Mouse (Mus musculus) megakaryocyte, embryonic 14.5 days (primary cell): ENCODE measurements around the gene Zcwpw1. TPM values are rescaled to one million over a fixed set of nuclear protein-coding genes. Genes with fewer than 3 reads are reported as not detected.
"Not testable (repeated sequence)": the region's sequence is repeated elsewhere in the genome, so short reads cannot be mapped to it uniquely, and the experiment has no call there.

ENCODE experiments used
- H3K27me3 ChIP-seq: replicated peaks from 2 replicates; pipeline ENCODE3; 2012; ENCODE audit warnings: inconsistent platforms
- H3K36me3 ChIP-seq: replicated peaks from 2 replicates; pipeline ENCODE3; 2012; ENCODE audit warnings: low read length, inconsistent platforms, mixed read lengths
- H3K4me1 ChIP-seq: 2 replicates; pipeline ENCODE4 v1.6.1; 2012; ENCODE audit warnings: inconsistent platforms
- H3K4me3 ChIP-seq: replicated peaks from 2 replicates; pipeline ENCODE3; 2012; ENCODE audit warnings: moderate library complexity, mild to moderate bottlenecking, inconsistent platforms
- H3K9me3 ChIP-seq: 2 replicates; pipeline ENCODE4 v1.6.1; 2012; ENCODE audit warnings: inconsistent platforms
- FLI1 ChIP-seq: IDR thresholded peaks from 2 replicates; pipeline ENCODE4 v1.6.1; 2012; ENCODE audit warnings: low read length, inconsistent platforms, mixed read lengths
- GATA1 ChIP-seq: IDR thresholded peaks from 3 replicates; pipeline ENCODE4 v1.6.1; 2012; ENCODE audit warnings: mixed read lengths, low read length, inconsistent platforms, borderline replicate concordance
- polyA plus RNA-seq: library from polyadenylated mRNA; stranded (reverse); fragments of >175 nt; gene quantifications from 2 replicates; pipeline ENCODE4 v1.2.3, GENCODE M21; 2012; ENCODE audit warnings: low replicate concordance; ENCODE audit not compliant: insufficient read depth

The Zcwpw1 gene
- polyA plus RNA-seq, 1 experiment: 0.70 TPM

GRCm38 (mm10) chr5:137745214-137746171 is 42.1 kb upstream of the Zcwpw1 start, which contains the start of gene Tsc22d4:
TSS of gene Tsc22d4 (plus strand) at chr5:137745730.
- TF ChIP-seq GATA1 (no peak), FLI1 (no peak)
- Histone ChIP-seq H3K27me3 (no peaks in the 10 kb centered on the region), H3K9me3 (no peaks in the 10 kb centered on the region), H3K36me3 (peaks cover 21% of the 10 kb centered on the region), H3K4me3 (peak within 1 kb of the TSS; percentile 97), H3K4me1 (peaks cover 66% of the 10 kb centered on the region)

DNA sequence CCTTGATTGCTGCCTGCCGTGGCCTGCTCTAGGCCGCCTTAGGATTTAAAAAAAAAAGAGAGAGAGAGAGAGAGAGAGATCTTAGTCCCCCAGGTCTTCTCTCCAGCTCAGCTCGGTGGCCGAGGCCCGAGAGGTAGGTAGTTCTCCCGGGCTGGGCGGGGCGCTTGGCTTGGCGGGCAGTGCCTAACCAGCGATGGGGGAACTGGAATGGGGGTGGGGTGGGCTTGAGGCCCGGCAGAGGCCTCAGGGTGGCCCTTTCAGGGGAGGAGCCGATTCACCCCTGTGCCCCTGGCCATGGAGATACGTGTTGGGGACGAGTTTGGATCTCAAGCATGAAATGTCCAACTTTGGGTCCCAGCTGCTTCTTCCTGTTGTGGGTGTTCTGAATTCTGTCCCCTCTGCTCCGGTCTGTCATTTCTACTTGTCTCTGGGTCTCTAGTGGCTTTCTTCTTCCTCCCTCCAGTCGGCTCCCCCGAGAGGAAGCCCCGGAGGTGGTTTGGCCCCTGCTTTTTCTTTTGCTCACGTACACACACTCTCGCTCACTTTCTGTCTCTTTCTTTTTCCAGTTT is 41.2 kb upstream of the Zcwpw1 start:
- Histone ChIP-seq H3K4me1 (peaks cover 66% of the 10 kb centered on the region), H3K27me3 (no peaks in the 10 kb centered on the region), H3K4me3 (peak overlapping the region; percentile 97), H3K36me3 (peaks cover 30% of the 10 kb centered on the region), H3K9me3 (no peaks in the 10 kb centered on the region)
- TF ChIP-seq FLI1: no peak
- TF ChIP-seq GATA1: no peak

DNA sequence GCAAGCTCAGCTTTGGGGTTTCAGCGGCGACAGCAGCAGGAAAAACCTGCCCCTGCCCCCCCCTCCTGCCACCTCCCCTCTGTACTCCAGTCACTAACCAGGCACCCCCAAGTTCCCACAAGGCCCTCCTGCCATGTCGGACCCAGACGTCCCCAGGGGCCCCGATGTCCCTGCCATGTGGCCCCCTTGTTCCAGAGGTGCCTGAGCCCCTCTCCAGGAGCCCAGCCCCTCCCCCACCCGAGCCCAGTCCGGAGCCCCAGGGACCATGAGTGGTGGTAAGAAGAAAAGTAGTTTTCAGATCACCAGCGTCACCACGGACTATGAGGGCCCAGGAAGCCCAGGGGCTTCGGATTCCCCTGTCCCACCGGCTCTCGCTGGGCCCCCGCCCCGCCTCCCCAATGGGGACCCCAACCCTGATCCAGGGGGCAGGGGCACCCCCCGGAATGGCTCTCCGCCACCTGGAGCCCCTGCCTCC is 40.7 kb upstream of the Zcwpw1 start:
- H3K4me1 ChIP-seq: peaks cover 66% of the 10 kb centered on the region
- no peaks in the 10 kb centered on the region for H3K9me3 ChIP-seq
- peaks cover 35% of the 10 kb centered on the region for H3K36me3 ChIP-seq
- no peaks in the 10 kb centered on the region for H3K27me3 ChIP-seq
- TF ChIP-seq GATA1 (no peak), FLI1 (no peak)
- H3K4me3 ChIP-seq: peak overlapping the region; percentile 97

DNA sequence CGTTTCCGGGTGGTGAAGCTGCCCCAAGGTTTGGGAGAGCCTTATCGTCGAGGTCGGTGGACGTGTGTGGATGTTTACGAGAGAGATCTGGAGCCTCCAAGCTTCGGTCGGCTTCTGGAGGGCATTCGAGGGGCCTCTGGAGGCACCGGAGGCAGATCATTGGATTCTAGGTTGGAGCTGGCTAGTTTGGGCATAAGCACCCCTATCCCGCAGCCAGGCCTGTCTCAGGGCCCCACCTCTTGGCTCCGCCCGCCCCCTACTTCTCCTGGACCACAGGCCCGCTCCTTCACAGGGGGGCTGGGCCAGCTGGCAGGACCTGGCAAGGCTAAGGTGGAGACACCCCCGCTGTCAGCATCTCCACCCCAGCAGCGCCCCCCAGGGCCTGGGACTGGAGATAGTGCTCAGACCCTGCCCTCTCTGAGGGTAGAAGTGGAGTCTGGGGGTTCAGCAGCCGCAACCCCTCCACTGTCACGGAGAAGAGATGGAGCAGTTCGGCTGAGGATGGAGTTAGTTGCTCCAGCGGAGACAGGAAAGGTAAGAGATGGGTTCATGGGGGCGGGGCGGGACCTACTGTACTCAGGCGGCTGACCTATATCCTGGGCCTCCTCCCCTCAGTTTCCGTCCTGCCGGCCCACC is 40.2 kb upstream of the Zcwpw1 start:
- Histone ChIP-seq H3K36me3 (peaks cover 41% of the 10 kb centered on the region), H3K27me3 (no peaks in the 10 kb centered on the region), H3K4me1 (peaks cover 66% of the 10 kb centered on the region), H3K9me3 (no peaks in the 10 kb centered on the region), H3K4me3 (peak overlapping the region; percentile 97)
- TF ChIP-seq FLI1 (no peak), GATA1 (no peak)

- H3K36me3 ChIP-seq: peaks cover 49% of the 10 kb centered on the region
- no peak for TF ChIP-seq FLI1
- TF ChIP-seq GATA1: no peak
- peaks cover 67% of the 10 kb centered on the region for H3K4me1 ChIP-seq
- no peaks in the 10 kb centered on the region for H3K27me3 ChIP-seq
- peak overlapping the region; percentile 97 for H3K4me3 ChIP-seq
- no peaks in the 10 kb centered on the region for H3K9me3 ChIP-seq
Measured at GRCm38 (mm10) chr5:137748130-137748770, 39.3 kb upstream of the Zcwpw1 start.

DNA sequence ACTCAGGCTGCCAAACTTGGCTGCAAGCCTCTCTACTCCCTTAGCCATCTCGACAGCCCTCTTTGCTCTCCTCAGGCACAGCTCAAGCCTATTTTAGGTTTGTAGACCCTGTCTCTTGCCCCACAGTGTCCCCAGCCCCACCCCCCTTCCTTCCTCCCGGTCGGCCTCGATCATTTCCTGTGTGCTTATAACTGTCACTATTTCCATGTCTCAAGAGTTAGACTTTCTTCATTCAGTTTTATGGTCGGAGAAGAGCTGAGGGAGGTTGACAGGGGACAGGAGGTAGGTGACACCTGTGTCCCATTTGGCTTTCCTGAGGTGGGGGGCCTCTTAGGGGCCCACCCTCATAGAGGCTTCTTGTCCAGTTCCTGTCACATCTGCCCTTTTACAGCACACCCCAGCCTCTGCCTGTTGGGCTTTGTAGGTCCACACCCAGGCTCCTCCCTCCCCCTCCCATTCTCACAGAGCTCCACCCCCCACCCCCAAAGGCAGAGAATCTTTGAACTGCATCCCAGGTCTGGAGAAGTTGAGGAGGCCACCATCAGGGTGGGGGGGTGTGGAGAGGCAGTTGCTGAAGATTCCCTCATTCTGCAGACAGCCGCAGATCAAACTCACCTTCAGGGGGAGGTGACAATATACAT is 38.3 kb upstream of the Zcwpw1 start:
- Histone ChIP-seq H3K4me1 (peaks cover 76% of the 10 kb centered on the region), H3K36me3 (peaks cover 60% of the 10 kb centered on the region)

GRCm38 (mm10) chr5:137750212-137750611 is 37.4 kb upstream of the Zcwpw1 start:
- H3K9me3 ChIP-seq, H3K4me3 ChIP-seq, H3K27me3 ChIP-seq: not testable (repeated sequence)
- H3K4me1 ChIP-seq: peaks cover 71% of the 10 kb centered on the region
- peaks cover 64% of the 10 kb centered on the region for H3K36me3 ChIP-seq

More for the DNA sequence above, 38.3 kb upstream of the Zcwpw1 start:
- Histone ChIP-seq H3K27me3 (no peaks in the 10 kb centered on the region), H3K4me3 (peak overlapping the region; percentile 97), H3K9me3 (no peaks in the 10 kb centered on the region)
- TF ChIP-seq GATA1 (no peak), FLI1 (no peak)

- peaks cover 78% of the 10 kb centered on the region for H3K4me1 ChIP-seq
- peaks cover 75% of the 10 kb centered on the region for H3K36me3 ChIP-seq
- TF ChIP-seq FLI1 (no peak), GATA1 (no peak)
- no peaks in the 10 kb centered on the region for H3K27me3 ChIP-seq
- H3K9me3 ChIP-seq: no peaks in the 10 kb centered on the region
- H3K4me3 ChIP-seq: no peak overlapping the region
Measured at GRCm38 (mm10) chr5:137751221-137751887, 36.2 kb upstream of the Zcwpw1 start.

- TF ChIP-seq FLI1 (no peak), GATA1 (no peak)
- Histone ChIP-seq H3K36me3 (peaks cover 82% of the 10 kb centered on the region), H3K27me3 (no peaks in the 10 kb centered on the region), H3K4me1 (peaks cover 84% of the 10 kb centered on the region), H3K4me3 (no peak overlapping the region), H3K9me3 (no peaks in the 10 kb centered on the region)
Measured at GRCm38 (mm10) chr5:137751988-137752387, 35.6 kb upstream of the Zcwpw1 start.
